Mouse (Mus musculus) heart, adult 2 months (tissue): ENCODE data around the gene Tk1.

ENCODE experiments used
- EP300 ChIP-seq: fragments of 200-500 bp; IDR thresholded peaks from 2 replicates; pipeline ENCODE4 v1.6.1; 2011; ENCODE audit warnings: low read depth, low read length, control low read depth; ENCODE audit not compliant: insufficient read depth
- POLR2A ChIP-seq: fragments of 200-500 bp; IDR thresholded peaks from 2 replicates; pipeline ENCODE4 v1.6.1; 2011; ENCODE audit warnings: mild to moderate bottlenecking, low read depth, low read length, control low read depth; ENCODE audit not compliant: insufficient read depth

- no peak for TF ChIP-seq EP300
- TF ChIP-seq POLR2A = no peak
Observed at GRCm38 (mm10) chr11:117798160-117798541, 27.7 kb downstream of the Tk1 start.
